Mouse (Mus musculus): ENCODE results near the gene Zc3h13. TPM values are rescaled to one million over a fixed set of nuclear protein-coding genes. Genes with fewer than 3 reads are reported as not detected.

Gene Zc3h13
- polyA plus RNA-seq, 1 experiment from 2014 or later, result 36.1 TPM

DNA sequence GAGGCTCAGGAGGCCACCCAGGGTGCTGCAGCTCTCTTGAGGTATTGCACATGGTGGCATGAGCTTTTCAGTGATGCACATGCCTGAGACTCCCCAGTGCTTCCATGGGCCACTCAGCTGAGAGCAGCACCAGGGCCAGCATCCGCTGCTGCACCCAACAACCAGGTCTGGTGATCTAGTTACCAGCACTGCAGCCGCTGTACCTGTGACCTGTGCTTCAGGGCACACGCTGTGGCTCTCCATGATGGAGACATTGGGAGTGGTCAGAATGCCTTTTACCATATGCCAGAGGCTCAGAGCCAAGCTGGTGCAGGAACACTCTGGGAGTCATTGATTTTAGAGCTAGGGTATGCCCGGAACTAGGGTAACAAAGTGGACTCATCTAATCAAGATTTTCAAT, 50.1 kb downstream of the Zc3h13 start:
- H3K9ac ChIP-seq, result no peak overlapping the region
- no peaks in the 10 kb centered on the region for H3K27me3 ChIP-seq
- H3K4me3 ChIP-seq (replicated peaks), result no peak overlapping the region
- H3K4me1 ChIP-seq, result no peaks in the 10 kb centered on the region
- H3K27ac ChIP-seq, result no peak overlapping the region
- H3K4me2 ChIP-seq, result no peak overlapping the region
- H3K36me3 ChIP-seq, result peaks cover 75% of the 10 kb centered on the region
- WGBS, result 94% methylated on average over 4 of the region's 4 CpGs
- ATAC-seq (replicated peaks; ENCODE audit: low FRiP score), result no peak
- H3K9me3 ChIP-seq (replicated peaks), result no peaks in the 10 kb centered on the region

DNA sequence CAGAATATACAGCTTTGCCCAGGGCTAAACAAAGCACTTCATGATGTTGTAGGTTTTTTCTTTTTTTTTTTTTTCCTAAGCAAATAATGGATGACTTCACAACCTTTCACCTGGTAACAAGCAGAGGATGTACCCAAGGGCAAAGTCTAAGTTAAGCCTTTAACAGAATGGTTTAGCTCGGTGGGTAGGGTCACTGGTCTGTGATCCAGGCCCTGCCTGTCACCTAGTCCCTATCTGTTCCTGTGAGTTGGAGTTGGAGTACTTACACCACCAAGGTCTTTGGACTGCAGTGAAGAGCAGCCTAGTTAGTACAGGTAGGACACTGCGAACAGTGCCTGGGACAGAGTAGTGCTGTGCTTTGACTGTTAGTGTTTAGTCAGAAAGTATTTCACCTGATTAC, 53.7 kb downstream of the Zc3h13 start:
- ATAC-seq (replicated peaks; ENCODE audit: low FRiP score), result no peak

DNA sequence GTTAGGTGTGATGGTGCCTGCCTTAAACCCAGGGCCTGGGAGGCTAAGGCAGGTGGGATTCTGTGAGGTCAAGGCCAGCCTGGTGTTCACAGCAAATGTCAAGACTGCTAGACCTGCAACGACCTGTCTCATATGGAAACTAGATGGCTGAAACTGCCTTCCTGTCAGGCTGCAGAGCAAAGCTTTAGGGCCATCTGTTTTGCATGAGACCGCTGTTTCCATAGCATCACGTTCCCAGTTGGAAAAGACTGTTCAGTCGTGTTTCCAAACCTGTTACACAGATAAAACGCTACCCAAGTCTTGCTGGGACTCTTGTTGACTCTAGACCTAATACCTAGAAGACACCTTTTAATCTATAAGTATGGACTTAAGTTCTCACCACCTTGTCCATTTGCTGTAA, 61.9 kb downstream of the Zc3h13 start:
- Histone ChIP-seq H3K27me3 (no peaks in the 10 kb centered on the region), H3K4me2 (no peak overlapping the region), H3K4me1 (0 out of 2 replicates have a peak, but pooled peaks cover under 1% of the 10 kb centered on the region), H3K9me3 (replicated peaks) (no peaks in the 10 kb centered on the region), H3K4me3 (replicated peaks) (no peak overlapping the region), H3K9ac (no peak overlapping the region), H3K27ac (no peak overlapping the region), H3K36me3 (peaks cover 40% of the 10 kb centered on the region)
- ATAC-seq (replicated peaks; ENCODE audit: low FRiP score), result no peak
- WGBS, result 87% methylated on average over 5 of the region's 5 CpGs

More for the DNA sequence above, 53.7 kb downstream of the Zc3h13 start:
- Histone ChIP-seq H3K36me3 (peaks cover 57% of the 10 kb centered on the region), H3K27me3 (no peaks in the 10 kb centered on the region), H3K4me2 (no peak overlapping the region), H3K27ac (no peak overlapping the region), H3K9ac (no peak overlapping the region), H3K9me3 (replicated peaks) (no peaks in the 10 kb centered on the region), H3K4me3 (replicated peaks) (no peak overlapping the region), H3K4me1 (no peaks in the 10 kb centered on the region)
- WGBS, result 91% methylated on average over 2 of the region's 2 CpGs

DNA sequence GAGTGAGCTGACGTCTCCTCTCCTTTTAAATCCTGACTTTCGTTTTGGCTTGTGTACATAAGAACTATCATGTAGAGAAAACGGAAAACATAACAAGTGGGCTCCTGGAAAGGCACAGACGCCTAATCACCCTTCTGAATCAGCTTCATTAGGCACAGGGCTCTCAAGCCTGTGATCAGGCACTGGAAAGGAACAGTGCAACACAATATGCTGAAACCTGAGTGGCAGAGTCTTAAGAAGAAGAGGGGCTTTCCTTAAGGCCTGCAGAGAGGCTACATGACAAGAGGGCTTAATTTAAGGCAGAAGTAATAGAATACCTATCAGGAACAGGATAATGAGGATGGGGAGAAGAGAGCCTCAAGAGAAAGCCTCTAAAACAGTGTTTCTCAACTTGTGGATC, 67.5 kb downstream of the Zc3h13 start:
- peak overlapping the region; percentile 28; the same call in 1 of the 2 replicates for H3K27ac ChIP-seq
- H3K36me3 ChIP-seq, result 0 out of 2 replicates have a peak, but pooled peaks cover 2% of the 10 kb centered on the region
- H3K4me3 ChIP-seq (replicated peaks), result no peak overlapping the region
- H3K4me1 ChIP-seq, result peaks cover 7% of the 10 kb centered on the region; the same call in 1 of the 2 replicates
- H3K9me3 ChIP-seq (replicated peaks), result no peaks in the 10 kb centered on the region
- H3K4me2 ChIP-seq, result 0 out of 2 replicates have a peak overlapping the region, but pooled peaks have one; percentile 1
- no peak overlapping the region for H3K9ac ChIP-seq
- H3K27me3 ChIP-seq, result no peaks in the 10 kb centered on the region
- WGBS, result 32% methylated on average over 4 of the region's 4 CpGs
- ATAC-seq (replicated peaks; ENCODE audit: low FRiP score), result peak; percentile 88

DNA sequence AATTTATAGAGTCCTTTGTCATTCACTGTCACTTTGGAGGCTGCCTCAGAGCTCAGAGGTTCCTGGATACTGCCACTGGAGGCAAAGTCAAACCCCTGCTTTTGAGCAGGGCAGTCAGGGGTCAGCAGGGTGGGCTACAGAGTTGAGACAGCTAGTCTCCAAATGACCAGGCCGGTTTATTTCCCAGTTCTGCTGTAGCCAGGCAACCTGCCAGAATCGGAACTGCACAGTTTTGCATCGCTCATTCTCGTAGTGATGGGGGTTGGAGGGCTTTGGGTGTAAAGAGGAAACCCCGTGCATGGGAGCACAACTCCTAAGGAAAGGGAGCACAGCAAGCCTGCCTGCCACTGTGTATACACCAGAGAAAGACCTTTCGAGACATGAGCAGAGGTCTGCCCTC, 79.1 kb downstream of the Zc3h13 start:
- H3K27ac ChIP-seq, result no peak overlapping the region
- no peaks in the 10 kb centered on the region for H3K27me3 ChIP-seq
- H3K9me3 ChIP-seq (replicated peaks), result no peaks in the 10 kb centered on the region
- H3K9ac ChIP-seq, result no peak overlapping the region
- H3K36me3 ChIP-seq, result no peaks in the 10 kb centered on the region
- no peak for ATAC-seq (replicated peaks; ENCODE audit: low FRiP score)
- H3K4me3 ChIP-seq (replicated peaks), result no peak overlapping the region
- no peaks in the 10 kb centered on the region for H3K4me1 ChIP-seq
- 47% methylated on average over 6 of the region's 6 CpGs for WGBS
- H3K4me2 ChIP-seq, result no peak overlapping the region

DNA sequence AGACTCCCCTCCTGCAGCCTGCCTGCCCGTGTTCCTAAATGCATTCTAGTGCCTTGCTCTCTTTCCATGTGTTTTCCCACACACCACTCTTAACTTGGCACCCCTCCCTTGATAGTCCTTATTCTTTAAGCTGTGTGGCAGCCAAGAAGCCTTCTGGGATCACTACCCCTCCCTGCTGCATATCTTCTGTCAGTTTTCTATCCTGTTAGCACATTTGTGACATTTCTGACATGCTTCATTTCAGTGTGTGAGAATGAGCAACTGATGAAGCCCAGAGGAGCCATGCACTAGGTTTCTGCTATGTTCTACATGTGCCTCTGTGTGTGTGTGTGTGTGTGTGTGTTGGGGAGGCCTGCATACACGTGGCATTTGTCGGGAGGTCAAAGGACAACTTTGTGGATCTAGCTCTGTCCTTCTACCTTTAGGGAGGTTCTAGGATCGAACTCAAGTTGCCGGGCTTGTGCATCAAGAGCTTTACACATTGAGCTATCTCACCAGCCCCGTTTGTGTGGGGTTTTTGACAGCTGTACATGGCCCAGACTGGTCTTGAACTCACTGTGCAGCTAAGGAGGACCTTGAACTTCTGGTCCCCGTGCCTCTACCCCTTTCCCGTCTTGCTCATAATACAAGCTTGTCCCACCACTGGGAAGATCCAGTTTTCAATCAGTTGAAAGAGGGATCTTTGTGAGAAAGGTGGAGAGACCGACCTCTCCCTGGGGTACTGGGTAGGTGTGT, 81.3 kb downstream of the Zc3h13 start:
- no peak for ATAC-seq (replicated peaks; ENCODE audit: low FRiP score)
- H3K4me3 ChIP-seq (replicated peaks), result no peak overlapping the region
- H3K27ac ChIP-seq, result no peak overlapping the region
- no peaks in the 10 kb centered on the region for H3K4me1 ChIP-seq
- no peak overlapping the region for H3K9ac ChIP-seq
- no peaks in the 10 kb centered on the region for H3K9me3 ChIP-seq (replicated peaks)
- H3K36me3 ChIP-seq, result no peaks in the 10 kb centered on the region
- no peaks in the 10 kb centered on the region for H3K27me3 ChIP-seq
- WGBS, result 83% methylated on average over 9 of the region's 9 CpGs
- H3K4me2 ChIP-seq, result no peak overlapping the region

DNA sequence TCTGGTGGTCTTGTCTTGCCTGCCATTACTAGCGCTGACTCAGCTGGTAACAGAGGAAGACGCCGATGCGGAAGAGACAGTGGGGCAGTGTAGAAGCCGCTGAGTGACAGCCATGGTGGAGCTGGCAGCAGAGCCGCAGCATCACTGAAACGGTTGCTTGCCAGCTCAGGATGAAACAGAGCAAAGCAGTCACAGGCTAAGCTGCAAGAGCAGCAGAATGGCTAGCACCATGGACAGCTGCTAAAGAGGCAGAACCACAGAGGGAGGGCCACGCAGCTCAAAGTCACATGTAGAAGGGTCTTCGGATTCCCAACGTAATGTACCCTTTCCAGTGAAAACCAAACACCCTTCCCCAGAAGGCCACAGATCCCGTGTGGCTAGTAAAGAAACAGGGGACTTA, 82.6 kb downstream of the Zc3h13 start:
- ATAC-seq (replicated peaks; ENCODE audit: low FRiP score), result no peak
- Histone ChIP-seq H3K9ac (no peak overlapping the region), H3K4me3 (replicated peaks) (no peak overlapping the region), H3K36me3 (no peaks in the 10 kb centered on the region), H3K9me3 (replicated peaks) (no peaks in the 10 kb centered on the region), H3K27ac (no peak overlapping the region), H3K4me1 (no peaks in the 10 kb centered on the region), H3K27me3 (no peaks in the 10 kb centered on the region), H3K4me2 (no peak overlapping the region)
- 25% methylated on average over 11 of the region's 11 CpGs for WGBS

DNA sequence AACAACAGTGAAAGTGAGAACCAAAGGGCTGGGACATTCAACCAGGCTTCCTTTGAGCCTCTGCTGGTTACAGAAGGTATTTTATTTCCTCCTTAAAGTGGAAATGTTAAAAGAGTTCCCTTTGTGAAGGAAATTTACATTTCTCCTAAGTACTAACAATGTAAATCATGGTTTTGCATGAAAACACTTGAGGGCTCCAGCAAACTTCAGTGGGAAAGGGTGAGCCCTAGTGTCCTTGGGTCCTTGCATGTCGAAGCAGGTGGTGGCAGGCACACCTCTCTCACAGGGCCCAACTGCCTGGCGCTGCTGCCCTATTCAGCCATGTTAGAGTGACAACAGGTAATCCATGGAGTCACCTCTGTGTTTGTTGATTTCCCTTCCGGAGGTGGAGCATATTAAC, 83.3 kb downstream of the Zc3h13 start:
- ATAC-seq (replicated peaks; ENCODE audit: low FRiP score), result no peak
- no peaks in the 10 kb centered on the region for H3K27me3 ChIP-seq
- H3K9me3 ChIP-seq (replicated peaks), result no peaks in the 10 kb centered on the region
- H3K9ac ChIP-seq, result no peak overlapping the region
- WGBS, result 42% methylated on average over 3 of the region's 3 CpGs
- no peak overlapping the region for H3K4me2 ChIP-seq
- H3K4me1 ChIP-seq, result no peaks in the 10 kb centered on the region
- H3K4me3 ChIP-seq (replicated peaks), result no peak overlapping the region
- no peak overlapping the region for H3K27ac ChIP-seq
- no peaks in the 10 kb centered on the region for H3K36me3 ChIP-seq

DNA sequence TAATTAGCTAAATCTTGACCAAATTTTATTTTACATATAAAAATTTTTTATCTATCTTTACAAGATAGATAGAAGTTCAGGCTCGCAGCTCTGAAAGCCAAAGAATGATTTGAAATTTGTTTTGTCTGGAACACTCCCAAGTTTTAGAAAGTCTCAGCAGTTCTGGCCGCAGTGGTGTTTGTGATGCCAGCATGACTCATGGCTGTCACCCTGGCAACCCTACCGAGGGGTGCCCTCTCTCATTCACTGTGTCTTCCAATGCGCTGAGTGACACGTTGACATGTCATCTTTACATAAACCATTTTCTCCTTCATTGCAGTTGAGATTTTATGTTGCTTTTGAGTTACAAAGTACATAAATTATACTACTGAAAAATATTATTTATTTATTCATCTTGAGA, 85.7 kb downstream of the Zc3h13 start:
- H3K4me2 ChIP-seq, result no peak overlapping the region
- no peak overlapping the region for H3K9ac ChIP-seq
- 78% methylated on average over 5 of the region's 5 CpGs for WGBS
- no peaks in the 10 kb centered on the region for H3K27me3 ChIP-seq
- H3K4me3 ChIP-seq (replicated peaks), result no peak overlapping the region
- no peaks in the 10 kb centered on the region for H3K4me1 ChIP-seq
- no peaks in the 10 kb centered on the region for H3K9me3 ChIP-seq (replicated peaks)
- no peaks in the 10 kb centered on the region for H3K36me3 ChIP-seq
- no peak overlapping the region for H3K27ac ChIP-seq
- ATAC-seq (replicated peaks; ENCODE audit: low FRiP score), result no peak

DNA sequence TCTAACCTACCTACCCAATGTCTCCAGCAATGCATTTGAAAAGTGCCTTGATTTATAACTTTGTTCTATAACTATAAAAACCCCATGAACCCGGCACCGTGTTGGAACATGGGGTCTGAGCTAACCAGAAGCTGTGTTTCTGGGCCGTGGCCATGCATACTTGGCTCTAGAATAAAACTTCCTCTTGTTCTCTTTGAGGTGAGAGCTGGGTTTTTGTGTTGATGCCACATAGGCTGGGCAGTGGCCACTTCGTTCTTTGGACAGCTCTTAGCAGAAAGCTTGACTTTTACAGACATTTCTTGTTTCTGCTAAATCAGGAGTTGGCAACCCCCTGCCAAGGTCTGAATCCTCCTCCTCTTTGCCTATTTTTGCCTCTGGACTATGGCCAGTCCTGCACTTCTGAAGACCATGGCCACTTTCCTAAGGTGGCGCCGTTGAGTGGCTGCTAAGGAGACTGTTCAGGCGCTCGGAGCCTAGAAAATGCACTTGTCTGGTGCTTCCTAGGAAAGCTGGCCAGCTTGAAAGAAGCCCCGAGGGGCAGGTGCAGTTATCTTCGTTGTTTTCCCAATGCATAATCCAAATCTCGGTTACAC, 90.9 kb downstream of the Zc3h13 start:
- 73% methylated on average over 11 of the region's 11 CpGs for WGBS
- Histone ChIP-seq H3K36me3 (no peaks in the 10 kb centered on the region), H3K9me3 (replicated peaks) (no peaks in the 10 kb centered on the region), H3K4me2 (no peak overlapping the region), H3K27ac (no peak overlapping the region), H3K4me3 (replicated peaks) (no peak overlapping the region), H3K27me3 (no peaks in the 10 kb centered on the region), H3K9ac (no peak overlapping the region), H3K4me1 (no peaks in the 10 kb centered on the region)
- no peak for ATAC-seq (replicated peaks; ENCODE audit: low FRiP score)

DNA sequence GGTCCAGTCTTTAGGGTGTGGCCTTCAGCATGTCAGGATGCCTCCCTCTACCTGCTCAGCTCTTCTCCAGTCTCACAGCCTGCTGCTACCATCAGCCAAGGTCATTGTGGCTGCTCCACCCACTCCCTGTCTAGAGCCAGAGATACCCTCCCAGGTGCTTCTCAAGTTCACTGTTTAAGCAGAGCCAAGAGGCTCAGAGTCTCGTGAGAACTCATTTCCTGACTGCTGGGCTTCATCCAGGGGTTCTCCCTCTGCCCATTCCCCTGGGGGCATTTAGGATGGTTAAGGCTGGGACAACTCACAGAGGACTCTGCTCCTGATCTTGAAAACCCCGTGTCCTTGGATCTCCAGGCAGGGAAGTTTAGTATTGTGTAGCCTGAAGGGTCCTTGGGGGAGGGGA, 92.1 kb downstream of the Zc3h13 start:
- Histone ChIP-seq H3K4me1 (no peaks in the 10 kb centered on the region), H3K9ac (no peak overlapping the region), H3K36me3 (no peaks in the 10 kb centered on the region), H3K27ac (no peak overlapping the region), H3K9me3 (replicated peaks) (no peaks in the 10 kb centered on the region), H3K27me3 (no peaks in the 10 kb centered on the region), H3K4me3 (replicated peaks) (no peak overlapping the region), H3K4me2 (no peak overlapping the region)
- ATAC-seq (replicated peaks; ENCODE audit: low FRiP score), result no peak
- 40% methylated on average over 2 of the region's 2 CpGs for WGBS

DNA sequence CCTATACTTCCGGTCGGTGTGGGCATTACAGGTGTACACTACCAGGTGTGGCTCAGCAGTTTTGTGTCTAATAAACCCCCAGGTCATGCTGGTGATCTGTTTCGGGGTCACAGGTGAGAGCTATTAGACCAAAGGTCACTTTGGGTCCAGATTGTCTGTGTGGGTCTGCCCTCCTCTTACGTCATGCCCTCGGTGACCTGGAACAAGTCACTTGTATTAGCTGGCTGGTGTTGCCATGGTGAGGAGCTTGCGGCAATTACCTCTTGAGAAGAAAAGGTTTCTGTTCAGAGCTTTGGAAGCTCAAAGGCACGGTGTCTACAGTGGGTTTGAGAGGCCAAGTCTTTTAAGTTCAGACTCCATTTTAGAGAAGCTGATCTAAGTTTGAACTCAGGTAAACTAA, 93.4 kb downstream of the Zc3h13 start:
- Histone ChIP-seq H3K4me1 (no peaks in the 10 kb centered on the region), H3K27me3 (no peaks in the 10 kb centered on the region), H3K27ac (no peak overlapping the region), H3K4me3 (replicated peaks) (no peak overlapping the region), H3K9ac (no peak overlapping the region), H3K4me2 (no peak overlapping the region), H3K9me3 (replicated peaks) (no peaks in the 10 kb centered on the region), H3K36me3 (no peaks in the 10 kb centered on the region)
- no peak for ATAC-seq (replicated peaks; ENCODE audit: low FRiP score)
- WGBS, result 56% methylated on average over 7 of the region's 7 CpGs

Data from kidney, embryonic 15.5 days (tissue).